Mouse (Mus musculus) neutrophil, adult 65 days (primary cell): ENCODE results near the gene Edc4. TPM values are rescaled to one million over a fixed set of nuclear protein-coding genes. Genes with fewer than 3 reads are reported as not detected.

ENCODE experiments used
- total RNA-seq: library from RNA; stranded (reverse); gene quantifications from 2 replicates; pipeline ENCODE4 v1.2.4, GENCODE M21; 2023

The Edc4 gene
- 42.1 and 49.4 TPM in 2 replicates for total RNA-seq

DNA sequence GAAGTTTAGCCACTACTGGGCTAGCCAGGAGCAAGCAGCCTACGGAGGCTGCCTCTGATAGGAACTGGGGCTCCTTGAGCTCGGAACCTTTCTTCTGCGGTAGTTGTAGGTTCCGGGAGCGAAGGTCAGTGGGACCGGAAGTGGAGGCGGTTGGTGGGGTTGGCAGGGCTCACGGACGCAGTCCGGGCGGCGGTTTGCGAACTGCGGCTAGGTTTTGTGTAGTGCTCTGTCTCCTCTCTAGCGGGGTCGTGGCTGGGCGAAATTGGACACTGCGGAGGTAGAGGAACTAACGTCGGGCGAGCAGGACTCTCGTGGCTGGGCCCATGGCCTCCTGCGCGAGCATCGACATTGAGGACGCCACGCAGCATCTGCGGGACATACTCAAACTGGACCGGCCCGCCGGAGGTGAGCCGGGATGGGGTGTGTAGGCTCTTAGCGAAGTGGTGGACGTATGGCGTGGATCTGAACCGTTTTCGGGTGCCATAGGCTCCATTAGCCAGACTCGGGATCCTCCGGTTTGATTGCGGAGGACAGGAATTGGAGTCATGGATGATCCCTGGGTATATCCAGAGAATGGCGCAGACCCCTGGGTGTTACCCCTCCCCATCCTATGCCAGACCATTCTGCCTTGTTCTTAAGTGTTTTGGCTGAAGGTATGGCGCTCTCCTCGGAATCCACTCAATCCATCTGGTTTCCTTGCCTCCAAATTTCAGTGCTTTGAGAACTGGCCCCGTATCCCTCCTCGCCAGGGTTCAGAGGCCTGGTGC is at the start of gene Edc4:
Gene Edc4 (plus strand): TSS at position 128 of the 767 bp plus-strand sequence.

GRCm38 (mm10) chr8:105853178-105853577 is 27.5 kb upstream of the Edc4 start, which contains the start of gene Cenpt:
Cenpt (minus strand) TSS chr8:105853278.

GRCm38 (mm10) chr8:105854715-105855216 is 25.9 kb upstream of the Edc4 start, which contains the start of gene Thap11:
Thap11 (plus strand) TSS chr8:105855132.

DNA sequence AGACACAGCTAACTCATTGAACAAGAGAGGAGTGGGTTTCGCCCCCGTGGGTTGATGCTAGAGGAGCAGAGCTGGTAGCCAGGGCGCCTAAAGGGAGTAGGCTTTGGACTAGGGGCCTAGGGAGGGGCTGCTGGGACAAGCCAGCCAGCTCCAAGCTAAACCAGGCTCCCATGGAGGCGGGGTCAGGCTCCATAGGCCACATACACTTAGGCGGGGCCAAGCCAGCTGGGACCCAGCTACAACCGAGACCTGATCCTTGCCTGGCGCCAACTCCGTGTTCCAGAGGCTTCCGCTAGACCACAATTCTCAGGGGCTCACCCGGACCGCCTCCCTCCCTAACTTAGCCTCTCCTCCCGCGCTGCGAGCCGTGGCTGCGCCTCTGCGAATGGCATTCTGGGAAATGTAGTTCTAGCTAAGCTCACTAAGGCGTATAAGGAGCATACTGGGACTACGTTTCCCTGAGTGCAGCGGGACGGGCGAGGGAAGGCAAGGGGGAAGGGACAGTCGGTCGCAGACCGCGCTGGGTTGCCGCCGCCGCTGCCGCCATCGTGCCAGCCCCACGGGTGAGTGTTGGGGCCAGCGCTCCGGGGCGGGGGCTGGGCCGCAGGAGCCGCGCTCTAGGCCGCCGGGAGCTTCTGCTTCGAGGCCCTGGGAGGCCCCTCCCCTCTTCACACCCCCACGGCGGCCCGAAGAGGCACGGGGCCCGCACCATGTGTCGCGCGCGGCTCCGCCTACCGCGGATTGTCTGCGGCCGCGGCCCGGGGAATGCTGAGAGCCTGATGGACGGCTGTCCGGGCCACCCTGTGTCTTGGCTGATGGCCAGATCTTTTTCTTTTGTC is 20.3 kb upstream of the Edc4 start, which contains the start of gene Nutf2:
Gene Nutf2 (plus strand): TSS at position 438 of the 839 bp plus-strand sequence.

GRCm38 (mm10) chr8:105893339-105893738 is 12.7 kb downstream of the Edc4 start, which contains the start of gene Nrn1l:
Nrn1l (plus strand) TSS chr8:105893567.

DNA sequence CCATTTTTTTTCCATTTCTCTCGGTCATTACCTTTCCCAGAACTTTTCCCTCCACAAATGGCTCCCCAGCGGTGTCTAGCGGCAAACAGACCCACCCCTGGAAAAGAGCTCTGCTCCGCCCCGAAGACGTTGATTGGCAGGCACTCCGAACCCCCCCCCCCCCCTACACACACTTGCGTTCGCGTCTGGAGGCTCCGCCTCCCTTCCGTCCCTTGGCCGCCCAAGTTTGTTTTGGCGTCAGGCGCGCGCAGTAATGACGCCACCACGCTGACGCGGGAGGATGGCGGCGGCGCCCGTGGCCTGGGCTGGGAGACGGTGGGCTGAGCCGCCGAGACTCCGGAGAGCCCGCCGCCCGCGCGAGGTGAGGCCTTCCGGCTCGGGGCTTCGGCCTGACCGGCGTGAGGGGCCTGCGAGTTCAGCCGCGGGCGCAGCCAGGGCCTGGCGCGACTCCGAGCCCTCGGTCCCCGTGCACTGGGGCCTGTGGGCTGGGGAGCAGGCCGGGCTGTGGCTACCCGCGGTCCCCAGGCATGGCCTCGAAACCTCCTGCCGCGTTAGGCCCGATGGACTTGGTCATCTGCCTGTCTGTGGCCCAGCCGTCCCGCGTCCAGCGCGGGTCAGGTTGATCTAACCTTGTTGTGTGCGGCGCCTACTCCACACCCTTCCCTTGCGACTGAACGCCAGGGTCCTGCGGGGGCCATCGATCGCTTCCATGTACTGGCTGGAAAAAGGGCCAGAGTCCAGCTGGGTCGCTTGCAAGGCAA is 19.7 kb downstream of the Edc4 start, which contains the start of gene Pskh1:
Gene Pskh1 (plus strand): TSS at position 262 of the 761 bp plus-strand sequence.

DNA sequence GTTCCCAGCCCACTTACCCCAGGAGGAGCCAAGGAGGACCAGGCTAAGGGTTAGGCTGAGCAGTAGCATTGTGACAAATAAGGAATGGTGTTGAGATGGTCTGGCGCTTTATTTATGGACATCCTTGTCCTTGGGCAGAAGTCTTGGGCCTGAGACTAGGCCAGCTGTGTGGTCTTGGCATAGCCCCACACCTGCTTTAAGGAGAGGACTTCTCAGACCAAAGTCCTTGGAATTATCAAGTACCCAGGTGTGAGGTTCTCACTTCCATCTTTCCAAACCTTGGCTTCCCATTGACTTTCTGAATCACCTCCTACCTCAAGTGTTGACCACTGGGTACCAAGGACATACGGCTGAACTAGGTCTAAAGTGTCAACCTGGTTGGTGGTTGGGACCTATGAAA is 53.1 kb downstream of the Edc4 start, which contains the start of gene Ctrl:
Gene Ctrl (minus strand): TSS at position 101 of the 400 bp plus-strand sequence.

DNA sequence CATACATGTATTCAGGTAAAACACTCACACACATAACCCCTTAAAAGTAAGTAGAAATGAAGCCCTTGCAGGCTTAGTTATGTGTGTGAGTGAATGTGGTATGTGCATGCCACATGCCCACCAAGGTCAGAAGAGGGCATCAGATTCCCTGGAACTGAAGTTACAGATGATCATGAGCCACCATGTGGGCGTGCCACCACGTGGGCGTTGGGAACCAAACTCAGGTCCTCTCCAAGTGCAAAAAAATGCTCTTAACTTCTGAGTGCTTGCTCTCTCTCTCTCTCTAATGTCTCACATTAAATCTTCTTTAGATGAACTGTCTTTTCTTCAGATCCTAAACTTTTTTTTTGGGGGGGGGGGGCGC is 57.6 kb downstream of the Edc4 start, which contains the start of gene Psmb10:
Gene Psmb10 (minus strand): TSS at position 139 of the 364 bp plus-strand sequence.

DNA sequence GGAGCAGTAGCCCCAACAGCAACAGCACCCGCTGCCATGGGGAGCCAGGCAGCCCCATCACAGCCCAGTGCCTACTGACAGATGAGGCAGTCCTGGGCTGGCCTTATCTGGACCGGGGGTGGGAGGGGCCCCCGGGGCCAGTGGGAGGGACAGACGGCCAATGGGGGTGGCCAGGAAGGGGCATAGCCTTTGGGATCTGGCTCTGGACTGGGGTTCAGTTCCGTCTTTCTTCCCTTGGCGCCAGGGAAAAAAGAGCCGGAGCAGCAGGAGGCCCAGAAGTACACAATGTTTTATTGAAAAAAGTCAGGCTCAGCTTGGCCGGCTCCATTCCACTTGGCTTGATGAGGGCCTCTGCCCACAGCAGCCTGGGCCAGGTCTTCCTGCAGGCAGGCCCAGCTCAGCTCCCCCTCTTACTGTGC is 62.6 kb downstream of the Edc4 start, which contains the start of gene Lcat:
Gene Lcat (minus strand): TSS at position 62 of the 419 bp plus-strand sequence.

Other genes with a start within 250 kb of the Edc4 start
- gene Ctcf, start 244.3 kb upstream of the Edc4 start, total RNA-seq, result 81.4 and 116 TPM in 2 replicates
- gene Agrp, start 243.5 kb upstream of the Edc4 start, total RNA-seq, result 0.66 TPM in 1 of 2 replicates, not detected in the other
- gene Carmil2, start 194.6 kb upstream of the Edc4 start, total RNA-seq, result 10.1 and 11.5 TPM in 2 replicates
- gene Acd, start 179.8 kb upstream of the Edc4 start, total RNA-seq, result 25.3 and 25.9 TPM in 2 replicates
- 4.4 and 5.0 TPM in 2 replicates for gene Pard6a, start 179.7 kb upstream of the Edc4 start, total RNA-seq
- gene 4933405L10Rik, start 173.2 kb upstream of the Edc4 start, total RNA-seq, result not detected in 2 replicates
- gene Enkd1, start 172.7 kb upstream of the Edc4 start, total RNA-seq, result 6.0 and 6.4 TPM in 2 replicates
- gene Gfod2, start 122.2 kb upstream of the Edc4 start, total RNA-seq, result 0.25 and 0.60 TPM in 2 replicates
- gene Ranbp10, start 53.5 kb upstream of the Edc4 start, total RNA-seq, result 25.4 and 31.0 TPM in 2 replicates
- not detected in 2 replicates for gene Tsnaxip1, start 53.1 kb upstream of the Edc4 start, total RNA-seq
- 10.3 and 15.0 TPM in 2 replicates for gene Cenpt, start 27.6 kb upstream of the Edc4 start, total RNA-seq
- 29.9 and 31.8 TPM in 2 replicates for gene Thap11, start 25.7 kb upstream of the Edc4 start, total RNA-seq
- 4.2 and 17.5 TPM in 2 replicates for gene Nutf2, start 20.3 kb upstream of the Edc4 start, total RNA-seq
- gene Nrn1l, start 12.7 kb downstream of the Edc4 start, total RNA-seq, result not detected in 2 replicates
- gene Pskh1, start 19.6 kb downstream of the Edc4 start, total RNA-seq, result 8.1 and 8.8 TPM in 2 replicates
- gene Ctrl, start 53.0 kb downstream of the Edc4 start, total RNA-seq, result not detected in 2 replicates
- gene Psmb10, start 57.6 kb downstream of the Edc4 start, total RNA-seq, result 64.3 and 67.4 TPM in 2 replicates
- not detected in 2 replicates for gene Lcat, start 62.5 kb downstream of the Edc4 start, total RNA-seq
- 5.3 and 7.5 TPM in 2 replicates for gene Slc12a4, start 85.2 kb downstream of the Edc4 start, total RNA-seq
- not detected in 2 replicates for gene Dpep3, start 98.5 kb downstream of the Edc4 start, total RNA-seq
- gene Dus2, start 110.5 kb downstream of the Edc4 start, total RNA-seq, result 2.4 and 2.8 TPM in 2 replicates
- gene Dpep2nb, start 125.1 kb downstream of the Edc4 start, total RNA-seq, result not detected in 2 replicates
- 12.2 and 15.5 TPM in 2 replicates for gene Ddx28, start 131.0 kb downstream of the Edc4 start, total RNA-seq
- 47.1 and 48.2 TPM in 2 replicates for gene Nfatc3, start 178.0 kb downstream of the Edc4 start, total RNA-seq